Mouse (Mus musculus): ENCODE data around the gene Gtdc1. TPM values are rescaled to one million over a fixed set of nuclear protein-coding genes. Genes with fewer than 3 reads are reported as not detected.
A peak's percentile ranks its signal among the peaks of the same experiment; 100 is the strongest.

Gene Gtdc1
- polyA plus RNA-seq, 1 experiment from 2014 or later = 24.8 TPM

- WGBS = 36% methylated on average over 12 of the region's 12 CpGs
- DNase-seq (no peak), ATAC-seq (ENCODE audit: low FRiP score, low TSS enrichment) (no peak)
- Histone ChIP-seq H3K27ac (replicated peaks; ENCODE audit: low read depth, low read length) (no peak overlapping the region), H3K27me3 (ENCODE audit: control insufficient read depth, insufficient read depth, low read length) (no peaks in the 10 kb centered on the region), H3K36me3 (ENCODE audit: control insufficient read depth, insufficient read depth, low read length) (no peaks in the 10 kb centered on the region), H3K4me1 (ENCODE audit: control insufficient read depth, insufficient read depth, low read length) (peaks cover 12% of the 10 kb centered on the region; the same call in 1 of the 2 replicates), H3K9me3 (ENCODE audit: control insufficient read depth, low read length) (no peaks in the 10 kb centered on the region), H3K4me3 (replicated peaks; ENCODE audit: low read depth, low read length) (peak overlapping the region; percentile 47; the same call in 1 of the 2 replicates), H3K9ac (replicated peaks; ENCODE audit: low read length) (no peak overlapping the region), H3K4me2 (ENCODE audit: low read length) (peak overlapping the region; percentile 98)
Measured at GRCm38 (mm10) chr2:44557669-44558281, 369.7 kb downstream of the Gtdc1 start.

- H3K36me3 ChIP-seq (ENCODE audit: control insufficient read depth, insufficient read depth, low read length) = no peaks in the 10 kb centered on the region
- H3K4me3 ChIP-seq (replicated peaks; ENCODE audit: low read depth, low read length) = peak overlapping the region; percentile 47
- WGBS = under 1% methylated on average over 42 of the region's 42 CpGs
- DNase-seq = peak; percentile 73
- peak; percentile 84 for ATAC-seq (ENCODE audit: low FRiP score, low TSS enrichment)
- H3K27ac ChIP-seq (replicated peaks; ENCODE audit: low read depth, low read length) = peak overlapping the region; percentile 21; the same call in 1 of the 2 replicates
- no peaks in the 10 kb centered on the region for H3K27me3 ChIP-seq (ENCODE audit: control insufficient read depth, insufficient read depth, low read length)
- no peaks in the 10 kb centered on the region for H3K9me3 ChIP-seq (ENCODE audit: control insufficient read depth, low read length)
- peak overlapping the region; percentile 98 for H3K4me2 ChIP-seq (ENCODE audit: low read length)
- H3K9ac ChIP-seq (replicated peaks; ENCODE audit: low read length) = peak overlapping the region; percentile 61
- H3K4me1 ChIP-seq (ENCODE audit: control insufficient read depth, insufficient read depth, low read length) = peaks cover 12% of the 10 kb centered on the region; the same call in 1 of the 2 replicates
Measured at GRCm38 (mm10) chr2:44556861-44557592, 370.4 kb downstream of the Gtdc1 start.

GRCm38 (mm10) chr2:44554716-44555115 is 372.7 kb downstream of the Gtdc1 start:
- Histone ChIP-seq H3K27ac (replicated peaks; ENCODE audit: low read depth, low read length) (no peak overlapping the region), H3K27me3 (ENCODE audit: control insufficient read depth, insufficient read depth, low read length) (no peaks in the 10 kb centered on the region), H3K9ac (replicated peaks; ENCODE audit: low read length) (no peak overlapping the region), H3K4me2 (ENCODE audit: low read length) (no peak overlapping the region), H3K4me3 (replicated peaks; ENCODE audit: low read depth, low read length) (no peak overlapping the region), H3K4me1 (ENCODE audit: control insufficient read depth, insufficient read depth, low read length) (peaks cover 12% of the 10 kb centered on the region; the same call in 1 of the 2 replicates), H3K9me3 (ENCODE audit: control insufficient read depth, low read length) (no peaks in the 10 kb centered on the region), H3K36me3 (ENCODE audit: control insufficient read depth, insufficient read depth, low read length) (no peaks in the 10 kb centered on the region)
- no peak for ATAC-seq (ENCODE audit: low FRiP score, low TSS enrichment)
- WGBS = 94% methylated on average over 3 of the region's 3 CpGs
- DNase-seq = no peak

- H3K36me3 ChIP-seq (ENCODE audit: control insufficient read depth, insufficient read depth, low read length) = no peaks in the 10 kb centered on the region
- H3K27ac ChIP-seq (replicated peaks; ENCODE audit: low read depth, low read length) = no peak overlapping the region
- no peak overlapping the region for H3K4me3 ChIP-seq (replicated peaks; ENCODE audit: low read depth, low read length)
- ATAC-seq (ENCODE audit: low FRiP score, low TSS enrichment) = no peak
- H3K4me1 ChIP-seq (ENCODE audit: control insufficient read depth, insufficient read depth, low read length) = no peaks in the 10 kb centered on the region
- no peak overlapping the region for H3K9ac ChIP-seq (replicated peaks; ENCODE audit: low read length)
- DNase-seq = no peak
- no peaks in the 10 kb centered on the region for H3K9me3 ChIP-seq (ENCODE audit: control insufficient read depth, low read length)
- H3K4me2 ChIP-seq (ENCODE audit: low read length) = no peak overlapping the region
- WGBS = 95% methylated on average over 6 of the region's 6 CpGs
- H3K27me3 ChIP-seq (ENCODE audit: control insufficient read depth, insufficient read depth, low read length) = no peaks in the 10 kb centered on the region
Measured at GRCm38 (mm10) chr2:44549311-44549710, 378.1 kb downstream of the Gtdc1 start.

- Histone ChIP-seq H3K4me3 (replicated peaks; ENCODE audit: low read depth, low read length) (no peak overlapping the region), H3K36me3 (ENCODE audit: control insufficient read depth, insufficient read depth, low read length) (no peaks in the 10 kb centered on the region), H3K4me2 (ENCODE audit: low read length) (no peak overlapping the region), H3K4me1 (ENCODE audit: control insufficient read depth, insufficient read depth, low read length) (no peaks in the 10 kb centered on the region), H3K27me3 (ENCODE audit: control insufficient read depth, insufficient read depth, low read length) (no peaks in the 10 kb centered on the region), H3K9ac (replicated peaks; ENCODE audit: low read length) (no peak overlapping the region), H3K9me3 (ENCODE audit: control insufficient read depth, low read length) (no peaks in the 10 kb centered on the region), H3K27ac (replicated peaks; ENCODE audit: low read depth, low read length) (no peak overlapping the region)
- no peak for ATAC-seq (ENCODE audit: low FRiP score, low TSS enrichment)
- DNase-seq = no peak
Measured at GRCm38 (mm10) chr2:44542775-44543174, 384.7 kb downstream of the Gtdc1 start.

GRCm38 (mm10) chr2:44541726-44542125 is 385.7 kb downstream of the Gtdc1 start:
- Histone ChIP-seq H3K27ac (replicated peaks; ENCODE audit: low read depth, low read length) (no peak overlapping the region), H3K4me3 (replicated peaks; ENCODE audit: low read depth, low read length) (no peak overlapping the region), H3K9ac (replicated peaks; ENCODE audit: low read length) (no peak overlapping the region), H3K36me3 (ENCODE audit: control insufficient read depth, insufficient read depth, low read length) (no peaks in the 10 kb centered on the region), H3K27me3 (ENCODE audit: control insufficient read depth, insufficient read depth, low read length) (no peaks in the 10 kb centered on the region), H3K4me1 (ENCODE audit: control insufficient read depth, insufficient read depth, low read length) (no peaks in the 10 kb centered on the region), H3K9me3 (ENCODE audit: control insufficient read depth, low read length) (no peaks in the 10 kb centered on the region), H3K4me2 (ENCODE audit: low read length) (no peak overlapping the region)
- ATAC-seq (ENCODE audit: low FRiP score, low TSS enrichment) (no peak), DNase-seq (no peak)
- WGBS = 89% methylated on average over 6 of the region's 6 CpGs

- Histone ChIP-seq H3K4me3 (replicated peaks; ENCODE audit: low read depth, low read length) (no peak overlapping the region), H3K4me1 (ENCODE audit: control insufficient read depth, insufficient read depth, low read length) (no peaks in the 10 kb centered on the region), H3K27ac (replicated peaks; ENCODE audit: low read depth, low read length) (no peak overlapping the region), H3K9ac (replicated peaks; ENCODE audit: low read length) (no peak overlapping the region), H3K27me3 (ENCODE audit: control insufficient read depth, insufficient read depth, low read length) (no peaks in the 10 kb centered on the region), H3K36me3 (ENCODE audit: control insufficient read depth, insufficient read depth, low read length) (no peaks in the 10 kb centered on the region), H3K9me3 (ENCODE audit: control insufficient read depth, low read length) (no peaks in the 10 kb centered on the region), H3K4me2 (ENCODE audit: low read length) (no peak overlapping the region)
- ATAC-seq (ENCODE audit: low FRiP score, low TSS enrichment) (no peak), DNase-seq (no peak)
- WGBS = 91% methylated on average over 6 of the region's 6 CpGs
Measured at GRCm38 (mm10) chr2:44540881-44541280, 386.6 kb downstream of the Gtdc1 start.

- DNase-seq (no peak), ATAC-seq (ENCODE audit: low FRiP score, low TSS enrichment) (no peak)
- WGBS = 60% methylated on average over 5 of the region's 5 CpGs
- H3K36me3 ChIP-seq (ENCODE audit: control insufficient read depth, insufficient read depth, low read length) = no peaks in the 10 kb centered on the region
- no peak overlapping the region for H3K4me2 ChIP-seq (ENCODE audit: low read length)
- no peaks in the 10 kb centered on the region for H3K4me1 ChIP-seq (ENCODE audit: control insufficient read depth, insufficient read depth, low read length)
- no peak overlapping the region for H3K9ac ChIP-seq (replicated peaks; ENCODE audit: low read length)
- no peaks in the 10 kb centered on the region for H3K9me3 ChIP-seq (ENCODE audit: control insufficient read depth, low read length)
- H3K4me3 ChIP-seq (replicated peaks; ENCODE audit: low read depth, low read length) = no peak overlapping the region
- no peak overlapping the region for H3K27ac ChIP-seq (replicated peaks; ENCODE audit: low read depth, low read length)
- H3K27me3 ChIP-seq (ENCODE audit: control insufficient read depth, insufficient read depth, low read length) = no peaks in the 10 kb centered on the region
Measured at GRCm38 (mm10) chr2:44539121-44539634, 388.3 kb downstream of the Gtdc1 start.

- Histone ChIP-seq H3K4me2 (ENCODE audit: low read length) (no peak overlapping the region), H3K27ac (replicated peaks; ENCODE audit: low read depth, low read length) (no peak overlapping the region), H3K9me3 (ENCODE audit: control insufficient read depth, low read length) (no peaks in the 10 kb centered on the region), H3K4me3 (replicated peaks; ENCODE audit: low read depth, low read length) (no peak overlapping the region), H3K4me1 (ENCODE audit: control insufficient read depth, insufficient read depth, low read length) (no peaks in the 10 kb centered on the region), H3K27me3 (ENCODE audit: control insufficient read depth, insufficient read depth, low read length) (no peaks in the 10 kb centered on the region), H3K36me3 (ENCODE audit: control insufficient read depth, insufficient read depth, low read length) (no peaks in the 10 kb centered on the region), H3K9ac (replicated peaks; ENCODE audit: low read length) (no peak overlapping the region)
- WGBS = 9% methylated on average over 4 of the region's 4 CpGs
- DNase-seq (no peak), ATAC-seq (ENCODE audit: low FRiP score, low TSS enrichment) (no peak)
Measured at GRCm38 (mm10) chr2:44538135-44538534, 389.3 kb downstream of the Gtdc1 start.

All from midbrain, embryonic 14.5 days (tissue).